Mouse (Mus musculus) lung, adult 2 months (tissue): Measurements from ENCODE around the gene Shisa9.

Source experiments
- CTCF ChIP-seq: fragments of 200-500 bp; IDR thresholded peaks from 2 replicates; pipeline ENCODE4 v1.5.1; 2011; ENCODE audit warnings: mild to moderate bottlenecking, low read length, control low read depth; ENCODE audit not compliant: insufficient read depth
- POLR2A ChIP-seq: fragments of 200-500 bp; IDR thresholded peaks from 2 replicates; pipeline ENCODE4 v1.6.1; 2011; ENCODE audit warnings: low read depth, mild to moderate bottlenecking, control low read depth, low read length, borderline replicate concordance; ENCODE audit errors: extremely low read depth

GRCm38 (mm10) chr16:12115040-12115856 lies 131.3 kb downstream of the Shisa9 start:
- TF ChIP-seq POLR2A (no peak), CTCF (no peak)
